Mouse (Mus musculus): ENCODE data around the gene Hipk2. TPM values are rescaled to one million over a fixed set of nuclear protein-coding genes. Genes with fewer than 3 reads are reported as not detected.

Hipk2 gene
- polyA plus RNA-seq, 1 experiment from 2014 or later: 46.9 TPM

DNA sequence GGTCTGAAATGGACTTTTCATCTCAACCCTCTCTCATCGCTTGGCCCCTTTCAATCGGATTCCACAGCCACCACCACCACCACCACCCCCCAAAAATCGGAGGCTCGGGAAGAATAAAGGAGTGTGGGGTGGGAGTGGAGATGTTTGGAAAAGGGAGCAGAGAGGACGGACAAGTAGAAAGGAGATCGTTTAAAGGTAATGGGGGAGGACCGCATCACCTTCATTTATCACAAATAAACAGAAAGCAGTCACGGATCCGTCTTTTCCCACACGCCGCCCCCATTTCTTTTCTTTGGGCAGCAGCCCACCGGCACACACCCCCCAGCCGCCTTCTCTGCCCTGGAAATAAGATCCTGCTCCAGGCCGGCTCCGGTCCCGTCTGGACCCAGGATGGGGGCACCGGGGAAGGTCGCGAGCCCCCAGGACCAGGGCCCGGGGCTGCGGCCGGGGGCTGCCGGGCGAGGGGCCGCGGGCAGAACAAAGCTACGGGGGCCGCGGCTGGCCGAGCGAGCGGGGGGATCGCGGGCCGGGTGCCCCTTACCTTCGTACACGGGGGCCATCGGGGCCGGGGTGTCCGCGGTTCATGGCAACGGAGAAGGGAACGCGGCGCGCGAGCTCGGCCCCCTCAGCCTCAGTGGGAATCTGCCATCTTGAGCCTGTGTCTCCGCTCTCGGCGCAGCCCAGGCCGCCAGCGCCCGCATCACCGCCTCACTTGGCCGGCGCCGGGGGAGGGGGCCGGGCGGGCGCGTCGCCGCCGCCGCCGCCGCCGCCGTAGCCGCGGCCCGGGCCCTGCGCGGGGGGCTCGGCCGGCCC is 501 bp downstream of the Hipk2 start, which contains the start of gene Tbxas1:
Gene Tbxas1, plus strand, starts transcription at position 147 of the 813 bp plus-strand sequence.
- Histone ChIP-seq H3K9me3 (no peaks in the 10 kb centered on the region), H3K4me1 (replicated peaks) (peaks cover 39% of the 10 kb centered on the region), H3K4me3 (replicated peaks) (peak within 1 kb of the TSS; percentile 100), H3K27ac (peak within 1 kb of the TSS; percentile 98), H3K27me3 (peaks cover 6% of the 10 kb centered on the region), H3K36me3 (no peaks in the 10 kb centered on the region), H3K4me2 (replicated peaks) (peak within 1 kb of the TSS; percentile 69), H3K9ac (replicated peaks) (peak within 1 kb of the TSS; percentile 100)
- WGBS: under 1% methylated on average over 69 of the region's 77 CpGs
- ATAC-seq: no peak; the same call in 1 of the 2 replicates

DNA sequence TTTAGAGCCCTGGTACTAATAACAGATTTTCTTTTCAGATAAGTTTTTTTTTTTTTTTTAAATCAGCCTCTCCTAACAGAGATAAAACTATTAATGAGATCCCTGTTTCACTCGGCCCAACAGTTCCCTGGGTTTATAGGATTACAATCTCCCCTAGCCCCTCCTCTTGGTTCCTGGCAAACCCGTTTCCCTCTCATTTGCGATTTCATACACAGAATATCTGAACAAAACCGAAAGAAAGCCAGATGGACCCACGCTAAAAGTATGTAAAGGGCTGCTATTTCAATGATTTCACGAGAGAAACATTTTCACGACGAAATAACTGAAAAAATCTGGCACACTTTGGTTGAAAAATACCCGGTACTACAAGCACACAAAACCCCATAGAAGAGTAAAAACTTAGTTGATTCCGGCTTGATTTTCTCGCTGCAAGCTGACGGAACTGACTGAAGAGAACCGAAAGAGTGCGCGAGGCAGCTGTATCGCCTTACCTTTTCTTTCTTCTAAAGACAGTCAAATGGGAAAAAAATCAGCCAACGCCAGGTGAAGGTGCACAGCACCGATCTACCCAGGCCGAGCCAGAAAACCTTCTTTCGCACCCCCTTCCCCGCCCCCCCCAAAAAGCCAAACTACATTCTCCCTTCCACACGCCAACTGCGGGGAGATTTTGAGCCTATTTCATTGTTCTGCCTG is 1.3 kb downstream of the Hipk2 start:
- H3K27ac ChIP-seq: peak overlapping the region; percentile 98
- H3K4me1 ChIP-seq (replicated peaks): peaks cover 45% of the 10 kb centered on the region
- no peaks in the 10 kb centered on the region for H3K36me3 ChIP-seq
- H3K4me3 ChIP-seq (replicated peaks): peak overlapping the region; percentile 100
- peak overlapping the region; percentile 69 for H3K4me2 ChIP-seq (replicated peaks)
- under 1% methylated on average over 23 of the region's 23 CpGs for WGBS
- no peak for ATAC-seq
- no peaks in the 10 kb centered on the region for H3K9me3 ChIP-seq
- H3K9ac ChIP-seq (replicated peaks): peak overlapping the region; percentile 100
- H3K27me3 ChIP-seq: peaks cover 6% of the 10 kb centered on the region

DNA sequence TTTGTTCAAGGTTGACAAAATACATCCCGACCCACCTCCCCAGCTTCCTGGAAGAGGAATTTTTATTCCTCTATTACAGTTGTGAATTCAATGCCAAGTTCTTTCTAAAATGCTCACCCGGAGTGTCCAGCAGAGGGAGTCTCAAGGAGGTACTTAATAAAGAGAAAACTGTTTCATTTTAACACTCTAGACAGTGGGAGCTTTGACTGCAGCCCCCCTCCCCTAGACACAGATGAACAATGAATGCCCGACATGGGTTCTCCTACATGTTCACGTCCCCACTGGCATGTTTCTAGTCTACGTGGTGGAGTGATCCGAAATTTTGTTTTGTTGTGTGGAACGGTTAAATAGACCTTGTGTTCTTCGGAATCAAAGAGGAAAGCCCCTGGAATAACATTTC is 1.9 kb downstream of the Hipk2 start:
- no peak; the same call in 1 of the 2 replicates for ATAC-seq
- peak overlapping the region; percentile 100 for H3K4me3 ChIP-seq (replicated peaks)
- no peaks in the 10 kb centered on the region for H3K9me3 ChIP-seq
- H3K27ac ChIP-seq: peak overlapping the region; percentile 98; the same call in 1 of the 2 replicates
- peaks cover 6% of the 10 kb centered on the region for H3K27me3 ChIP-seq
- peak overlapping the region; percentile 100 for H3K9ac ChIP-seq (replicated peaks)
- H3K36me3 ChIP-seq: no peaks in the 10 kb centered on the region
- peak overlapping the region; percentile 69 for H3K4me2 ChIP-seq (replicated peaks)
- peaks cover 48% of the 10 kb centered on the region for H3K4me1 ChIP-seq (replicated peaks)
- WGBS: 9% methylated on average over 8 of the region's 8 CpGs

DNA sequence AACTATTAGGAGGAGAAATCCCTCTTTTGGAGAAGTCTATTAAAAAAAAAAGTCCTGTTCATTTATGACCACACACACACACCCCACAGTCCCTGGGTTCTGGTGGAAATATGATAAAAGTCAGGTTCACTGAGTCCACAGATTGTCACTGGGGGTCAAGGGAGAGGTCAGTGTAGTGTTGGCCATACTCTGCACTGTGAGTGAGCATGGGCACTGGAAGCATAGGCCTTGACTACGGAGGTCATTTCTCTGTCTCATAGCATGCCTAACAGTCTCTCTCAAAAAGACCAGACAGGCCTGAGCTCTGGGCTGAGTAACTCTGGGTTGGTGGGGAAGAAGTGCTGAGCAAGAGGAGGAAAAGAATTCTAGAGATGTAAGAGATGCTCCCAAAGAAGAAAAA is 2.6 kb downstream of the Hipk2 start:
- Histone ChIP-seq H3K27ac (peak overlapping the region; percentile 98; the same call in 1 of the 2 replicates), H3K4me3 (replicated peaks) (peak overlapping the region; percentile 100), H3K27me3 (peaks cover 6% of the 10 kb centered on the region), H3K36me3 (no peaks in the 10 kb centered on the region), H3K9me3 (no peaks in the 10 kb centered on the region), H3K4me2 (replicated peaks) (peak overlapping the region; percentile 69), H3K4me1 (replicated peaks) (peaks cover 52% of the 10 kb centered on the region), H3K9ac (replicated peaks) (peak overlapping the region; percentile 100)
- ATAC-seq: no peak
- 64% methylated on average over 1 of the region's 1 CpGs for WGBS

- peaks cover 67% of the 10 kb centered on the region for H3K4me1 ChIP-seq (replicated peaks)
- no peaks in the 10 kb centered on the region for H3K9me3 ChIP-seq
- ATAC-seq: no peak
- no peak overlapping the region for H3K27ac ChIP-seq
- H3K9ac ChIP-seq (replicated peaks): no peak overlapping the region
- H3K4me3 ChIP-seq (replicated peaks): no peak overlapping the region
- 11% methylated on average over 7 of the region's 7 CpGs for WGBS
- no peaks in the 10 kb centered on the region for H3K27me3 ChIP-seq
- H3K36me3 ChIP-seq: no peaks in the 10 kb centered on the region
- H3K4me2 ChIP-seq (replicated peaks): peak overlapping the region; percentile 33; the same call in 1 of the 2 replicates
Observed at GRCm38 (mm10) chr6:38871051-38871450, 4.9 kb downstream of the Hipk2 start.

GRCm38 (mm10) chr6:38870070-38870469 is 5.9 kb downstream of the Hipk2 start:
- Histone ChIP-seq H3K36me3 (no peaks in the 10 kb centered on the region), H3K4me2 (replicated peaks) (no peak overlapping the region), H3K9ac (replicated peaks) (no peak overlapping the region), H3K9me3 (no peaks in the 10 kb centered on the region), H3K27me3 (no peaks in the 10 kb centered on the region), H3K4me1 (replicated peaks) (peaks cover 77% of the 10 kb centered on the region), H3K27ac (no peak overlapping the region), H3K4me3 (replicated peaks) (no peak overlapping the region)
- WGBS: 7% methylated on average over 2 of the region's 2 CpGs
- ATAC-seq: no peak

DNA sequence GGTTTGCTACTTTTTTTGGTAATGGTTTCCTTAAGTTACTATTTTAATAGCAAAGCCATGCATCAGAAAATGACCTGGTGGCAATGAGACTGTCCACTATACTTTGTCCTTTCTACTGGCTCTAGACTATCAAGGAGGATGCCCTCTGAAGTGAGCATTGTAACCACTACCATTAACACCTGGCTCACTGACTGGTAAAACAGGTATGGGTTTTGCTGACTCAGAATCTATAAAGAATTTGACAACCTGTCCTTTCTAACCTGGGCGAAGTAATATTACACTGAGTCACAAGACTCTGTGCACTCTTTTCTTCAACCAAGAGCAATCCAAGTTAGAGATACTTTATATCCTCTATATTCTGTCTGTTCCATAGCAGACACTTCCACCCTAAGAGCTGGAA is 7.0 kb downstream of the Hipk2 start:
- Histone ChIP-seq H3K4me2 (replicated peaks) (no peak overlapping the region), H3K4me1 (replicated peaks) (peaks cover 87% of the 10 kb centered on the region), H3K9me3 (no peaks in the 10 kb centered on the region), H3K9ac (replicated peaks) (no peak overlapping the region), H3K36me3 (no peaks in the 10 kb centered on the region), H3K27me3 (no peaks in the 10 kb centered on the region), H3K4me3 (replicated peaks) (no peak overlapping the region), H3K27ac (no peak overlapping the region)
- no peak for ATAC-seq
- 100% methylated on average over 1 of the region's 1 CpGs for WGBS

DNA sequence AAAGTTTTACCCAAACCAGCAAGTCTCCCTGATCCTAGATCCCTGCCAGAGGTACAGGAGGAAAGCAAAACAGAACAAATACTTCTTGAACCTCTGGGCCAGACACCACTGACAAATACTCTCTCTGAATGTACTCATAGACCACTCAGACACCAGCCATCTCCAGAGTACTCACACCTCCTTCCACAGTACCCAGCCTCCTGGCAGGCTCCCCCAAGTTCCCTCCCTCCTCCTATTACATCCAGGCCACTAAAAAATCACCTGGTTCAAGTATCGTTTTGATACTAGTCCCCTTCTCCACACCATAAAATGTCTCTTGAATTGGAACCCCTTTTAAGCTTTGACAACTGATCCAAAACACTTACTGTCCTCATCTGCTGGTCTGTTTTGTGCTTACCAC is 8.7 kb downstream of the Hipk2 start:
- ATAC-seq: no peak; the same call in 1 of the 2 replicates
- no peak overlapping the region for H3K4me3 ChIP-seq (replicated peaks)
- no peak overlapping the region for H3K4me2 ChIP-seq (replicated peaks)
- no peak overlapping the region for H3K27ac ChIP-seq
- WGBS: 31% methylated on average over 1 of the region's 1 CpGs
- H3K4me1 ChIP-seq (replicated peaks): peaks cover 75% of the 10 kb centered on the region
- H3K27me3 ChIP-seq: no peaks in the 10 kb centered on the region
- H3K9ac ChIP-seq (replicated peaks): no peak overlapping the region
- H3K36me3 ChIP-seq: no peaks in the 10 kb centered on the region
- no peaks in the 10 kb centered on the region for H3K9me3 ChIP-seq

DNA sequence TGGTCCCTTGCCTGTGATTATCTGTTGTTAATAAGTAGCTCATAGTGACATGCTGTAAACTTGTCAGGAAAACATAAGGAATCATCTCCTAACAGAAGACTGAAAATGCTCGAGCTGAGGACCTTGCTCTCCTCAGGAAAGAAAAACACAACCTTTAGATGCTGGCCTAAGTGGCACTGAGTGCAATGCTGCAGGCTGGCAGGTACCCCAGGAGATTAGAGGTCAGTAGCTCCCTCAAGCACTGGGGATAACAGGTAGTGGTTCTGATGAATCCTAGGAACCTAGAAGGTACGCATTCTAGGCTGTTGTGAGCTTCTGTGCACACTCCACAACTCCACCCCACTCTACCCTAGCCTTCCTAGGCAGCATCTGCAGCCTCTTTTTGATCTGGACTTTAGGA is 9.2 kb downstream of the Hipk2 start:
- whole genome bisulfite sequencing: 84% methylated on average over 2 of the region's 2 CpGs
- Histone ChIP-seq H3K27ac (no peak overlapping the region), H3K4me3 (replicated peaks) (no peak overlapping the region), H3K27me3 (no peaks in the 10 kb centered on the region), H3K4me2 (replicated peaks) (no peak overlapping the region), H3K4me1 (replicated peaks) (peaks cover 69% of the 10 kb centered on the region), H3K9ac (replicated peaks) (no peak overlapping the region), H3K36me3 (no peaks in the 10 kb centered on the region), H3K9me3 (no peaks in the 10 kb centered on the region)
- no peak for ATAC-seq

GRCm38 (mm10) chr6:38866357-38866756 is 9.6 kb downstream of the Hipk2 start:
- no peak for ATAC-seq
- H3K4me1 ChIP-seq (replicated peaks): peaks cover 66% of the 10 kb centered on the region
- no peak overlapping the region for H3K27ac ChIP-seq
- WGBS: 92% methylated on average over 1 of the region's 1 CpGs
- no peak overlapping the region for H3K9ac ChIP-seq (replicated peaks)
- no peak overlapping the region for H3K4me2 ChIP-seq (replicated peaks)
- no peak overlapping the region for H3K4me3 ChIP-seq (replicated peaks)
- no peaks in the 10 kb centered on the region for H3K27me3 ChIP-seq
- H3K9me3 ChIP-seq: no peaks in the 10 kb centered on the region
- no peaks in the 10 kb centered on the region for H3K36me3 ChIP-seq

DNA sequence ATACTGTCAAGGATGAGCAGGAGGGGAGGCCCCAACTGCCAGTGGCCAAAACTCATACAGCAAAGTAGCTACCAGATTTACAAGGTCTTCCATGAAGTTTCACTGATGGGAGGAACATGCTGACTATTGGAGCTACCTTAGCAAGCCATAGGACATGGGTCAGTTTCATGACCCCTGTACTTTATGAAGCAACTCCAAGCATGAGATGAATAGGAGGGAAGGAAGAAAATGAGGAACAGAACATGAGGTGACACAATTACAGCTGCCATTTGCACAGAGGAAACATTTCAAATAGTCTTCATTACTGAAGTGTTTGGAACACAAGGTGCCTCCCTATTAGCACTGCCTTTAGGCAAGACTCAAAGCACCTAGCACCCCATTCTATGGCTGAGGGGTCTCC is 10.2 kb downstream of the Hipk2 start:
- peaks cover 67% of the 10 kb centered on the region for H3K4me1 ChIP-seq (replicated peaks)

DNA sequence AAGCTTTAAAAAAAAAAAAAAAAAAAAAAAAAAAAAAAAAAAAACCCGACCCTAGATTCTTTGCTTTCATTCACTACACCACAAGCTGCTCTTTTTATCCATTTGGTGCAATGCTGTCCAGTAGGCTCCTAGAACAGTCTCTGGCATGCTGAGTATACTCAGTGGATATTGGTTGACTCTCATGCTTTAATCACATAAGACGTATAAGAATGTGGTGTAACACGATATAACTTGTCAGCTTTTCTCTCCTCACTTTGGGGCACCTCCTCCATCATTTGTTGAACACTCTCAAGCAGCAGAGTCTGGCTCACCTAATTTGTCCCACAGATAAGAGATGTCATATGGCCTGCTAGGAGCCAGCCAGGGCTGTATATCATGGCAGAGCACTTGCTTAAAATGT is 12.4 kb downstream of the Hipk2 start:
- no peak overlapping the region for H3K4me3 ChIP-seq (replicated peaks)
- ATAC-seq: no peak
- no peak overlapping the region for H3K27ac ChIP-seq
- WGBS: 53% methylated on average over 3 of the region's 3 CpGs
- H3K4me2 ChIP-seq (replicated peaks): no peak overlapping the region
- H3K9me3 ChIP-seq: no peaks in the 10 kb centered on the region
- no peaks in the 10 kb centered on the region for H3K36me3 ChIP-seq
- H3K27me3 ChIP-seq: no peaks in the 10 kb centered on the region
- peaks cover 70% of the 10 kb centered on the region for H3K4me1 ChIP-seq (replicated peaks)
- H3K9ac ChIP-seq (replicated peaks): no peak overlapping the region

More for the DNA sequence above, 10.2 kb downstream of the Hipk2 start:
- ATAC-seq: no peak
- no peaks in the 10 kb centered on the region for H3K9me3 ChIP-seq
- no peaks in the 10 kb centered on the region for H3K27me3 ChIP-seq
- no peak overlapping the region for H3K4me3 ChIP-seq (replicated peaks)
- H3K36me3 ChIP-seq: no peaks in the 10 kb centered on the region
- no peak overlapping the region for H3K4me2 ChIP-seq (replicated peaks)
- no peak overlapping the region for H3K27ac ChIP-seq
- no peak overlapping the region for H3K9ac ChIP-seq (replicated peaks)

Measured in midbrain, embryonic 13.5 days (tissue).